Mouse (Mus musculus) bone marrow macrophage, adult 2 months (primary cell): Measurements from ENCODE around the gene Zfp984. TPM values are rescaled to one million over a fixed set of nuclear protein-coding genes. Genes with fewer than 3 reads are reported as not detected.
A peak's percentile ranks its signal among the peaks of the same experiment; 100 is the strongest.
"Not testable (repeated sequence)": the region's sequence is repeated elsewhere in the genome, so short reads cannot be mapped to it uniquely, and the experiment has no call there.

Source experiments
- H3K27ac ChIP-seq: 2 replicates; pipeline ENCODE4 v1.5.1; 2012; ENCODE audit warnings: low read depth, low read length; ENCODE audit not compliant: insufficient read depth
- H3K4me1 ChIP-seq: 2 replicates; pipeline ENCODE4 v1.6.1; 2012; ENCODE audit warnings: low read length; ENCODE audit not compliant: control insufficient read depth, insufficient read depth
- H3K4me3 ChIP-seq: 2 replicates; pipeline ENCODE4 v1.5.1; 2012; ENCODE audit warnings: mild to moderate bottlenecking, low read length, moderate library complexity; ENCODE audit not compliant: insufficient read depth
- CTCF ChIP-seq: IDR thresholded peaks from 2 replicates; pipeline ENCODE4 v1.5.1; 2012; ENCODE audit warnings: low read depth, mild to moderate bottlenecking, low read length, moderate library complexity
- POLR2A ChIP-seq: IDR thresholded peaks from 2 replicates; pipeline ENCODE4 v1.6.1; 2012; ENCODE audit warnings: mild to moderate bottlenecking, low read depth, low read length, borderline replicate concordance
- polyA plus RNA-seq: library from polyadenylated mRNA; stranded (reverse); fragments of >200 nt; gene quantifications from 2 replicates; pipeline ENCODE4 v1.2.4, GENCODE M21; 2012; ENCODE audit not compliant: missing spikeins, insufficient read depth, insufficient read length

Zfp984 gene
- polyA plus RNA-seq, result 34.6 and 38.2 TPM in 2 replicates

- Histone ChIP-seq H3K27ac (peak within 1 kb of the TSS; percentile 98), H3K4me3 (peak within 1 kb of the TSS; percentile 68)
- not testable (repeated sequence) for H3K4me1 ChIP-seq
Observed at GRCm38 (mm10) chr4:147809292-147809965, at the start of gene Zfp984. Gene Zfp984 (minus strand): TSS chr4:147809788.

GRCm38 (mm10) chr4:147850776-147851175 is 41.2 kb upstream of the Zfp984 start:
- H3K27ac ChIP-seq, result no peak overlapping the region
- no peak overlapping the region for H3K4me3 ChIP-seq
- peaks cover 11% of the 10 kb centered on the region for H3K4me1 ChIP-seq
- TF ChIP-seq CTCF, result no peak
- TF ChIP-seq POLR2A, result no peak

GRCm38 (mm10) chr4:147848584-147848991 is 39.0 kb upstream of the Zfp984 start:
- no peak for TF ChIP-seq POLR2A
- TF ChIP-seq CTCF, result no peak
- Histone ChIP-seq H3K4me1 (peaks cover 11% of the 10 kb centered on the region), H3K27ac (peak overlapping the region; percentile 49), H3K4me3 (peak overlapping the region; percentile 91)

GRCm38 (mm10) chr4:147847614-147848583 is 38.3 kb upstream of the Zfp984 start, which contains the start of gene Zfp933:
Gene Zfp933 (minus strand): TSS chr4:147848366.
- Histone ChIP-seq H3K4me3 (peak within 1 kb of the TSS; percentile 91), H3K4me1 (peaks cover 10% of the 10 kb centered on the region), H3K27ac (peak within 1 kb of the TSS; percentile 49)
- TF ChIP-seq POLR2A (no peak), CTCF (no peak)

GRCm38 (mm10) chr4:147842871-147843270 is 33.3 kb upstream of the Zfp984 start:
- Histone ChIP-seq H3K27ac (no peak overlapping the region), H3K4me3 (no peak overlapping the region), H3K4me1 (0 out of 2 replicates have a peak, but pooled peaks cover 2% of the 10 kb centered on the region)
- no peak for TF ChIP-seq POLR2A
- no peak for TF ChIP-seq CTCF

GRCm38 (mm10) chr4:147839282-147839681 is 29.7 kb upstream of the Zfp984 start:
- H3K4me3 ChIP-seq, H3K27ac ChIP-seq, H3K4me1 ChIP-seq: not testable (repeated sequence)

GRCm38 (mm10) chr4:147824389-147824788 is 14.8 kb upstream of the Zfp984 start:
- no peaks in the 10 kb centered on the region for H3K4me1 ChIP-seq
- no peak for TF ChIP-seq CTCF
- TF ChIP-seq POLR2A, result no peak
- H3K4me3 ChIP-seq, result no peak overlapping the region

GRCm38 (mm10) chr4:147821414-147821813 is 11.8 kb upstream of the Zfp984 start:
- H3K4me1 ChIP-seq, H3K27ac ChIP-seq, H3K4me3 ChIP-seq: not testable (repeated sequence)

More at GRCm38 (mm10) chr4:147824389-147824788, 14.8 kb upstream of the Zfp984 start:
- H3K27ac ChIP-seq, result no peak overlapping the region

- not testable (repeated sequence) for H3K27ac ChIP-seq, H3K4me1 ChIP-seq, H3K4me3 ChIP-seq
Observed at GRCm38 (mm10) chr4:147819659-147820058, 10.1 kb upstream of the Zfp984 start.

GRCm38 (mm10) chr4:147814592-147815167 is 5.1 kb upstream of the Zfp984 start:
- TF ChIP-seq CTCF (no peak), POLR2A (no peak)
- Histone ChIP-seq H3K27ac (no peak overlapping the region), H3K4me3 (no peak overlapping the region), H3K4me1 (no peaks in the 10 kb centered on the region)
